Mouse (Mus musculus) forebrain, postnatal 0 days (tissue): ENCODE data around the gene Gm20379. TPM values are rescaled to one million over a fixed set of nuclear protein-coding genes. Genes with fewer than 3 reads are reported as not detected.

Source experiments
- ATAC-seq: fragments of 200-750 bp; cut with Nextera tagmentation; 2 replicates; pipeline ENCODE4 v1.8.0; 2017; ENCODE audit warnings: mild to moderate bottlenecking, moderate library complexity
- DNase-seq: peaks from one replicate; pipeline ENCODE4 v3.0.0-alpha.2; 2015
- H3K27ac ChIP-seq: fragments of 300-500 bp; sonication (generic); 2 replicates; pipeline ENCODE4 v1.5.1; 2014; ENCODE audit warnings: low read depth, mild to moderate bottlenecking, antibody characterized with exemption, low read length, moderate library complexity, mixed read lengths
- H3K27me3 ChIP-seq: fragments of 300-500 bp; sonication (generic); 2 replicates; pipeline ENCODE4 v1.6.1; 2014; ENCODE audit warnings: mild to moderate bottlenecking, low read length, mixed read lengths; ENCODE audit not compliant: insufficient read depth
- H3K36me3 ChIP-seq: fragments of 300-500 bp; sonication (generic); 2 replicates; pipeline ENCODE4 v1.6.1; 2014; ENCODE audit warnings: mild to moderate bottlenecking, moderate library complexity; ENCODE audit not compliant: insufficient read depth
- H3K4me1 ChIP-seq: fragments of 300-500 bp; sonication (generic); 2 replicates; pipeline ENCODE4 v1.6.1; 2014; ENCODE audit warnings: antibody characterized with exemption; ENCODE audit not compliant: insufficient read depth
- H3K4me2 ChIP-seq: fragments of 300-500 bp; sonication (generic); 2 replicates; pipeline ENCODE4 v1.6.1; 2014; ENCODE audit warnings: low read depth, mild to moderate bottlenecking, moderate library complexity
- H3K4me3 ChIP-seq: fragments of 300-500 bp; sonication (generic); 2 replicates; pipeline ENCODE4 v1.5.1; 2014; ENCODE audit warnings: low read depth, low read length, mixed read lengths
- H3K9ac ChIP-seq: fragments of 300-500 bp; sonication (generic); 2 replicates; pipeline ENCODE4 v1.6.1; 2014; ENCODE audit warnings: mild to moderate bottlenecking
- H3K9me3 ChIP-seq: fragments of 300-500 bp; sonication (generic); 2 replicates; pipeline ENCODE4 v1.6.1; 2016; ENCODE audit warnings: low read length
- CTCF ChIP-seq: sonication (generic); IDR thresholded peaks from 2 replicates; pipeline ENCODE4 v1.5.1; 2016; ENCODE audit warnings: antibody characterized with exemption, control low read depth, low read depth
- WGBS: fragments of 180-500 bp; shearing (Covaris S2); extraction: QIAGEN DNeasy Blood & Tissue Kit; methylation state at CpG from one replicate; pipeline ENCODE4 v1.1.7; 2014; 5-methylcytosine and 5-hydroxymethylcytosine counted together
- polyA plus RNA-seq: library from polyadenylated mRNA; unstranded; fragments of >200 nt; fragmentation: Nextera tagmentation; extraction: Ambion mirVana; gene quantifications from 2 replicates; pipeline ENCODE4 v1.2.1, GENCODE M21; 2015
- total RNA-seq: library from RNA; depleted of rRNA; stranded (reverse); fragments of >200 nt; gene quantifications from 2 replicates; pipeline ENCODE4 v1.2.3, GENCODE M21; 2014

Gm20379 gene
- total and polyA plus RNA-seq, 2 experiments from 2014 or later, result 0.25 TPM; not detected in 1

GRCm38 (mm10) chr13:92291605-92292004, 14.2 kb upstream of the Gm20379 start:
- Histone ChIP-seq H3K36me3 (0 out of 2 replicates have a peak, but pooled peaks cover 8% of the 10 kb centered on the region), H3K9me3 (no peaks in the 10 kb centered on the region), H3K4me1 (no peaks in the 10 kb centered on the region), H3K4me3 (no peak overlapping the region), H3K27ac (no peak overlapping the region), H3K27me3 (no peaks in the 10 kb centered on the region), H3K4me2 (no peak overlapping the region), H3K9ac (no peak overlapping the region)
- no peak for TF ChIP-seq CTCF
- no peak for ATAC-seq
- 77% methylated on average over 4 of the region's 4 CpGs for WGBS
- DNase-seq, result no peak

DNA sequence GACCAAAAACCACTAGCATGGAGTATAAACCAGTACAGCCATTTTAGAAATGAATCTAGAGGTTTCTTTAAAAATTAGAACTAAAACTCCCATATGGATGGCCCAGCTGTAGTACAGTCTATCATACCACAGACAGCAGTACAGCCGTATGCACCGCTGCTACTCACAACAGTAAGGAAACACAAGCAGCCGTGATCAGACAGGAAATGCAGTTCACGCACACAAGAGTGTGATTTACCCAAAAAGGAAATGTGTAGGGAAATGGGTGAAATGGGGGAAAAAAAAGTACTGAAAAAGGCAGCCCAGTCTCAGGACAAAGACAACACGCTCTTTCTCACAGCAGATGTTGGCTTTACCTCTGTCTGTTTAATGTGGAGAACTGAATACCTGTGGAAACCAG, 11.9 kb upstream of the Gm20379 start:
- Histone ChIP-seq H3K27ac (no peak overlapping the region), H3K9ac (no peak overlapping the region), H3K4me1 (no peaks in the 10 kb centered on the region), H3K27me3 (no peaks in the 10 kb centered on the region), H3K36me3 (0 out of 2 replicates have a peak, but pooled peaks cover 11% of the 10 kb centered on the region), H3K9me3 (no peaks in the 10 kb centered on the region), H3K4me3 (no peak overlapping the region), H3K4me2 (no peak overlapping the region)
- TF ChIP-seq CTCF, result no peak
- ATAC-seq (no peak), DNase-seq (no peak)
- 89% methylated on average over 5 of the region's 5 CpGs for WGBS

- no peaks in the 10 kb centered on the region for H3K4me1 ChIP-seq
- H3K4me3 ChIP-seq, result no peak overlapping the region
- H3K9me3 ChIP-seq, result no peaks in the 10 kb centered on the region
- no peak overlapping the region for H3K27ac ChIP-seq
- H3K9ac ChIP-seq, result no peak overlapping the region
- no peak overlapping the region for H3K4me2 ChIP-seq
- 0 out of 2 replicates have a peak, but pooled peaks cover 6% of the 10 kb centered on the region for H3K36me3 ChIP-seq
- no peak for ATAC-seq
- no peak for DNase-seq
- H3K27me3 ChIP-seq, result no peaks in the 10 kb centered on the region
- 94% methylated on average over 4 of the region's 4 CpGs for WGBS
- TF ChIP-seq CTCF, result no peak
Observed at GRCm38 (mm10) chr13:92296490-92296889, 9.3 kb upstream of the Gm20379 start.

GRCm38 (mm10) chr13:92297021-92297420, 8.8 kb upstream of the Gm20379 start:
- H3K4me3 ChIP-seq, result no peak overlapping the region
- no peak for ATAC-seq
- no peaks in the 10 kb centered on the region for H3K9me3 ChIP-seq
- TF ChIP-seq CTCF, result no peak
- WGBS, result 98% methylated on average over 2 of the region's 2 CpGs
- no peak for DNase-seq
- H3K36me3 ChIP-seq, result 0 out of 2 replicates have a peak, but pooled peaks cover 6% of the 10 kb centered on the region
- no peak overlapping the region for H3K27ac ChIP-seq
- no peaks in the 10 kb centered on the region for H3K27me3 ChIP-seq
- H3K9ac ChIP-seq, result no peak overlapping the region
- no peaks in the 10 kb centered on the region for H3K4me1 ChIP-seq
- H3K4me2 ChIP-seq, result no peak overlapping the region

DNA sequence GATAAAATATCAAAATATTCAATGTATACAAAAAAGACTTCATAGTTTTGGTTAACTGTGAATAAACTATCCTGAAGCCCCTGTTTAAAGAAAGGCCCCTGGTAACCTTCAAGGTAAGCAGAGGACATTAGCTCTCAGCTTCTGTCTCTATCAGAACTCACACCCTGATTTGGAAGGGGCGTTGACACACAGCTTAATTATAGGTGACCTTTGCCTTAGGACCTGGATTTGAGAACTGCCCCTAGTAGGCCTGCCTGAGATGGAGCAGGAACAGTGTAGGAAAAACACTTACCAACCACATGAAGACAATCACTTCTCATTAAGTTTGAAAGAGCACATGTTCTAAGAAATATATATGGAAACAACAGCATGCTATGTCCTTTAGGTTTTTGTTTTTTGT, 6.3 kb upstream of the Gm20379 start:
- no peak for TF ChIP-seq CTCF
- Histone ChIP-seq H3K9ac (no peak overlapping the region), H3K27ac (no peak overlapping the region), H3K4me3 (no peak overlapping the region), H3K36me3 (0 out of 2 replicates have a peak, but pooled peaks cover 6% of the 10 kb centered on the region), H3K4me2 (no peak overlapping the region), H3K27me3 (no peaks in the 10 kb centered on the region), H3K4me1 (0 out of 2 replicates have a peak, but pooled peaks cover 4% of the 10 kb centered on the region), H3K9me3 (no peaks in the 10 kb centered on the region)
- DNase-seq (no peak), ATAC-seq (no peak)
- WGBS, result 96% methylated on average over 1 of the region's 1 CpGs

DNA sequence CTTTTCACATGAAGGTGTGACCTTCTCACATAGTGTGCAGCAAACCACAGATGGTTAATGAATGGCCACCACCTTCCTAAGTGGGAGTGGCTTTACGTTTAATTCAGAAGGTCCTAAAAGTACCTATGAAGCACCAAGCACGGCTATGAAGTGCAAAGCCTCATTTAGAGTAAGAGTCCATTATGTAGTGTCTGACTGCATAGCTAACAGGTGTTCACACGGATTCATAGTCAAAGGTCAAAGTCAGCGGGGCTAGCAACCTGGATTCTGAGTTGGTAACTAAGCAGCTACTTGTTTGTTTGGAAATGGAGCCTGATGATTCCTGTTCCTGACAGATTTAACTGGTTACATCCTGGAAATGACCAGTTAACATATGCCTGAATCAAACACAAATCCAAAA, 4.0 kb upstream of the Gm20379 start:
- Histone ChIP-seq H3K9ac (no peak overlapping the region), H3K4me2 (no peak overlapping the region), H3K4me1 (0 out of 2 replicates have a peak, but pooled peaks cover 4% of the 10 kb centered on the region), H3K36me3 (0 out of 2 replicates have a peak, but pooled peaks cover 3% of the 10 kb centered on the region), H3K4me3 (no peak overlapping the region), H3K27me3 (no peaks in the 10 kb centered on the region), H3K9me3 (no peaks in the 10 kb centered on the region), H3K27ac (no peak overlapping the region)
- DNase-seq, result no peak
- no peak for ATAC-seq
- WGBS, result 78% methylated on average over 4 of the region's 4 CpGs
- no peak for TF ChIP-seq CTCF

- Histone ChIP-seq H3K4me3 (no peak overlapping the region), H3K36me3 (0 out of 2 replicates have a peak, but pooled peaks cover 3% of the 10 kb centered on the region), H3K27me3 (no peaks in the 10 kb centered on the region), H3K27ac (no peak overlapping the region), H3K9me3 (no peaks in the 10 kb centered on the region), H3K4me2 (no peak overlapping the region), H3K4me1 (0 out of 2 replicates have a peak, but pooled peaks cover 4% of the 10 kb centered on the region), H3K9ac (no peak overlapping the region)
- ATAC-seq, result peak; percentile 68; the same call in 1 of the 2 replicates
- no peak for TF ChIP-seq CTCF
- DNase-seq, result no peak
- 58% methylated on average over 4 of the region's 4 CpGs for WGBS
Observed at GRCm38 (mm10) chr13:92302466-92302865, 3.3 kb upstream of the Gm20379 start.
